Mouse (Mus musculus) brain, embryonic 14.5 days (tissue): ENCODE measurements around the gene Pdgfd. TPM values are rescaled to one million over a fixed set of nuclear protein-coding genes. Genes with fewer than 3 reads are reported as not detected.

ENCODE experiments used
- DNase-seq: peaks from one replicate; pipeline ENCODE4 v3.0.0-alpha.2; 2011; ENCODE audit warnings: low read depth
- CTCF ChIP-seq: fragments of 200-500 bp; IDR thresholded peaks from 2 replicates; pipeline ENCODE4 v1.5.1; 2012; ENCODE audit warnings: inconsistent platforms, mild to moderate bottlenecking, moderate library complexity, borderline replicate concordance; ENCODE audit not compliant: insufficient read depth, insufficient read length; ENCODE audit errors: extremely low read depth
- POLR2A ChIP-seq: fragments of 200-500 bp; IDR thresholded peaks from 2 replicates; pipeline ENCODE4 v1.6.1; 2012; ENCODE audit warnings: mild to moderate bottlenecking, inconsistent platforms, borderline replicate concordance; ENCODE audit not compliant: poor library complexity, insufficient read depth, insufficient read length, severe bottlenecking; ENCODE audit errors: extremely low read depth
- polyA plus RNA-seq: library from polyadenylated mRNA; depleted of rRNA; stranded (reverse); fragments of >200 nt; gene quantifications from 2 replicates; pipeline ENCODE4 v1.2.3, GENCODE M21; 2012

Pdgfd gene
- polyA plus RNA-seq, 1 experiment, result 1.3 TPM

- no peak for TF ChIP-seq CTCF
- no peak for TF ChIP-seq POLR2A
- DNase-seq, result no peak
Measured at GRCm38 (mm10) chr9:6264820-6265219, 96.4 kb downstream of the Pdgfd start.

GRCm38 (mm10) chr9:6269796-6270280, 101.5 kb downstream of the Pdgfd start, which contains the start of gene Ddi1:
Gene Ddi1 (minus strand): TSS chr9:6269846.
- DNase-seq, result no peak
- TF ChIP-seq POLR2A (no peak), CTCF (no peak)

- TF ChIP-seq CTCF, result no peak
- TF ChIP-seq POLR2A, result no peak
- DNase-seq, result no peak
Measured at GRCm38 (mm10) chr9:6276395-6276794, 108.0 kb downstream of the Pdgfd start.

GRCm38 (mm10) chr9:6277526-6277925, 109.1 kb downstream of the Pdgfd start:
- TF ChIP-seq CTCF (no peak), POLR2A (no peak)
- DNase-seq, result no peak

- peak; percentile 44 for DNase-seq
- no peak for TF ChIP-seq CTCF
- TF ChIP-seq POLR2A, result no peak
Measured at GRCm38 (mm10) chr9:6286770-6287169, 118.4 kb downstream of the Pdgfd start.

- no peak for TF ChIP-seq POLR2A
- no peak for TF ChIP-seq CTCF
- peak; percentile 44 for DNase-seq
Measured at GRCm38 (mm10) chr9:6289211-6289696, 120.9 kb downstream of the Pdgfd start.

- TF ChIP-seq POLR2A (no peak), CTCF (no peak)
- DNase-seq, result no peak
Measured at GRCm38 (mm10) chr9:6298547-6298946, 130.2 kb downstream of the Pdgfd start.

- peak; percentile 60 for DNase-seq
- TF ChIP-seq CTCF (no peak), POLR2A (no peak)
Measured at GRCm38 (mm10) chr9:6302050-6302449, 133.7 kb downstream of the Pdgfd start.

- TF ChIP-seq CTCF (no peak), POLR2A (no peak)
- DNase-seq, result no peak
Measured at GRCm38 (mm10) chr9:6304590-6304989, 136.2 kb downstream of the Pdgfd start.

GRCm38 (mm10) chr9:6305847-6306246, 137.5 kb downstream of the Pdgfd start:
- no peak for DNase-seq
- TF ChIP-seq POLR2A, result no peak
- TF ChIP-seq CTCF, result no peak

- TF ChIP-seq POLR2A (no peak), CTCF (no peak)
Measured at GRCm38 (mm10) chr9:6317114-6317513, 148.7 kb downstream of the Pdgfd start.

GRCm38 (mm10) chr9:6325408-6325807, 157.0 kb downstream of the Pdgfd start:
- DNase-seq, result no peak

More at GRCm38 (mm10) chr9:6317114-6317513, 148.7 kb downstream of the Pdgfd start:
- no peak for DNase-seq

More at GRCm38 (mm10) chr9:6325408-6325807, 157.0 kb downstream of the Pdgfd start:
- TF ChIP-seq CTCF (no peak), POLR2A (no peak)
